Mouse (Mus musculus) kidney, adult 11 months (tissue): ENCODE data around the gene Medag.

Experiments used
- DNase-seq: peaks from one replicate; pipeline ENCODE4 v3.0.0; 2022

The Medag gene

DNA sequence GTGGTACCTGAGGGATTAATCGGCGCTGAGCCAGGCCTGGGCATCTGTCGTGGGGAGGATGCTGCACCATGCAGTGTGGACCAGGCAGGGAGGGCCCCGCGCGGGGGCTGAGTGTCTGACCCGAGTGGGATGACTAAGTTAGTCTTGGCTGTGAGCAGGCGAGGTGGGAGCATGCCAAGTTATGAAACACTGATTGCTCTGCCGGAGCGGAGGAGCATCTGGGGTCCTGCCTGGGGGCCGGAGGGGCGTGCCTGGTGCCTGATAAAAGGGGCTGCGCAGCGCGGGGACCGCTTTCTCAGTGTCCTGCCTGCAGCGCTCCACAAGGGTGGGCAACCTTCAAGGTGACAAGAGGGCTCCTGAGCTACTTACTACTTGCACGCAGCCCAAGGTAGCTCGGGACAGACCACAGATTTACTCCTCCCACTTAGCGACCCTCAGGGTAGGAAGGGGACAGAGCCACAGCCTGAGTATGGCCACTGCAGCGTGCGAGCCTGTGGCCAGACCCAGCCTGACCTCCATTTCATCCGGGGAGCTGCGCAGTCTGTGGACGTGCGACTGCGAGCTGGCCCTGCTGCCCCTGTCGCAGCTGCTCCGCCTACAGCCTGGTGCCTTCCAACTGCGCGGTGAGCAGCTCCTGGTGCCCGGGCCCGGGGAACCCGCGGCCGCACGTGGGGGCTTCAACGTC, at the start of gene Medag:
Medag (plus strand) TSS at position 241 of the 685 bp plus-strand sequence.
- peak; percentile 18 for DNase-seq

- DNase-seq: no peak
These were observed 48.9 kb upstream of the Medag start for GRCm38 (mm10) chr5:149362626-149363025.

DNA sequence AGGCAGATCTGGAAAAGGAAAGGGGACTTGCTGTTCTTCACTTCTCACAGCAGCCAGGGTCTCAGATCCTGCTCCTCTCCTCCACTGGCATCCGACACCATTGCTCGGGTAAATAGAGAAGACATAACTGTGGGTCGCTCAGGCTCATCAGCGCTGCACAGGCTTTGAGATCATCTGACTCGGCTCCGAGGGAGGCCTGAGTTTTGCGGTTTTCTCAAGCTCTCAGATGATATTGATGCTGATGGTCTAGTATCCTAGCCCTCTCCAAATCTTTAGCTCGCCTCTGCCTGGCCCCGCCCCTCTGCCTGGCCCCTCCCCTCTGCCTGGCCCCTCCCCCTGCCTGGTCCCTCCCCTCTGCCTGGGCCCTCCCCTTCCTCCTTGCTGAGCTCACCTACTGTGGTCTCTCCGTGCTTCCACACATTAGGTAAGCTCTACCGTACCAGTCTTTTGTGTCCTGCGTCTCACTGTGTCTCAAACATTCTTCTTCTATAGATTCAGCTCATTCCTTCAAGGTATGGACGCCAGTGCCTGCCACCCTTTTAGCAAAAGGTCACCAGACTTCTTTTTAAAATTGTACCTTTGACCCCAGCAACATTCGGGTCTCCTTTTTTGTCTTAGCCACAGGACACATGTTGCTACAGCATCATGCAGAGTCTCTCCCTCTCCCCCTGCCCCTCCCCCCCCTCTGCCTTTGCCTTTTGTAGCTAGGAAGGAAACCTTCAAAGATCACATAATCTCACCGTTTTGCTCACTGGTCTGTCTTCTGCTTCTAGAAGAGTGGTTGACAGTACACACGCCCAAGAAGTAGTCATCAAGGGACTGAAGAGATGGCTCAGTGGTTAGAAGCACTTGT, 47.4 kb upstream of the Medag start:
- DNase-seq: no peak

GRCm38 (mm10) chr5:149367011-149367410, 44.5 kb upstream of the Medag start:
- DNase-seq: no peak

- DNase-seq: no peak
These were observed 43.7 kb upstream of the Medag start for GRCm38 (mm10) chr5:149367544-149368466.

- no peak for DNase-seq
These were observed 42.8 kb upstream of the Medag start for GRCm38 (mm10) chr5:149368575-149369312.

DNA sequence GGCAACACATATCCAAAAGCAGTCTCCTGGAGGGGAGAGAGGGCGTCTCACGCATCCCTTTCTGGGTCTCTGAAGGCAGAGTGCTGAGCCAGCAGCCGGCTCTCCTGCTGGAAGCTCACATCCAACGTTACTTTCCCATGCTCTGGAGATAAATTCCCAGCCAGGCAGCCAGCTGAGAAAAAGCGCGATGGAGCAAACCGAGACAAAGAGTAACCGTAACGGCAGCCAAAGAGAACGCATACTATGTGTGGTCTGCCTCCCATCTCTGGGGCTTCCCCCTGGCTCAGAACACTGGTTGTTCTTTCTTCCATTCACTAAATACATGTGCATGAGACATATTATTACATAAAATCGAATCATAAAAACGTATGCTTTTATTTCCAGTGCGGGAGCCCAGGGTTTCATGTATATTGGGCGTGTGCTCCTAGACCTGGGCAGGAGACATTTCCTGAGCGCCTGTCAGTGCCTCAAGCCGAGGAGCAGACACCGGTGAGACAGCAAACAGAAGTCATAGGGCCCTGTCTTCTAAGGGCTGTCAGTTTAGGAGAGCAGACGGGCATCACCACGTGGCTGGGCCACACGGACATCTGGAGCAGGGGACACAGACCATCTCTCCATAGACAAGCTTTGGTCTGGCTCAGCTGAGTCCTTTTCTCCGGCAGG, 42.0 kb upstream of the Medag start:
- no peak for DNase-seq

DNA sequence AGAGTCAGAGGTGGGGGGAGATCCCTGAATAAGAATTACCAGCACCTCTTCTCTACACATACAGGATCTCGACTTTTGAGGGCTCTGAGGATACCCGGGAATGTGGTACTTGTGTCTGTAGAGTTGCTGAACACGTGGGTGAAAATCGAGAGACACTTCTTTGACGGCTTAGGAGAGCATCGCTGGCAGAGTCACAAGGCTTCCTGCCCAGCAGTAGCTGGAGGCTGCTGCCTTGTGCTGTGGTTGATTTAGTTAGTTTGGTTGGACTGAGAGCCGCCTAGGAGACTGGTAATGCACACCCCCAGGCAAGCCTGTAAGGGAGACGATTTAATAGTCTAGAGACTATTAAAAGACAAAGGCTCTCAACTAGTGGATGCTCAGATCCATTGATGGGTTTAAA, 39.5 kb upstream of the Medag start:
- no peak for DNase-seq

DNA sequence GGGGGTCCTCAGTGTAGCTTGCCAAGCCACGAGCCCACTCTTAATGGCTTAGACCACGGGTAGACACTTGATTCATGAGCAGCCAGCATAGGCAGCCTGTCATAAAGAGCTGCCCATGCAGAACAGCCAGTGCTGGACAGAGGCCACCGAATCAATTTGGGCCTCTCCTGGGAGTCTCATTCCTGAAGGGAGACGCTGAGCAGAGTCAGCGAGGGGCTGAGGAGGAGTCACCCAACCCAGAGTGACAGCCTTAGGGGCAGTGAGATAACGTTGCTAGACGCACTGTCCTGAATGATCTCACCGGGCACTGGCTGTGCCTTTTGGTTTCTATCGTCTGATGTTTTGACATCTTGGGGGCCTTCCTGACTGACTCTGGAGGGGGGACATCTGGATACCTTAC, 38.3 kb upstream of the Medag start:
- DNase-seq: no peak

- no peak for DNase-seq
These were observed 37.5 kb upstream of the Medag start for GRCm38 (mm10) chr5:149374026-149374425.

GRCm38 (mm10) chr5:149375074-149375888, 36.3 kb upstream of the Medag start:
- no peak for DNase-seq

- peak; percentile 66 for DNase-seq
These were observed 35.7 kb upstream of the Medag start for GRCm38 (mm10) chr5:149375889-149376212.

GRCm38 (mm10) chr5:149376367-149376766, 35.2 kb upstream of the Medag start:
- no peak for DNase-seq

- no peak for DNase-seq
These were observed 34.3 kb upstream of the Medag start for GRCm38 (mm10) chr5:149377253-149377652.

DNA sequence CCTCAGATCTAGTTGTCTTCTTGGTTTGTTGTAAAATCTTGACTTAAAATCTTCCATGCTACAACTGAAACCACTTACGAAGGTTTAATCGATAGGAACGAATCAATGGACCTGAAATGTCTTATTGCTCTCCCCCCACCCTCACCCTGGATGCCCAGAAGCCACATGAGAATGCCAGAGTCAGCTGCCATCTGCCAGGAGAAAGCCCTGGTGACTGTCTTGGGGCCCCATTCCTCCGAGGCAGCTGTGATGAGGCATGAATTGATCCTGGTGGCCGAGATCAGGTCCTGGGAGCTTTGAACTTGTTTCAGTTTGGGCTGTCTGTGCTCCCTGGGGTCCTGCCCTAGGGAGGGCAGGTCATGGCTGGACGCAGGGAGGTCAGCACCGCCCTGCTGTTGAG, 33.0 kb upstream of the Medag start:
- no peak for DNase-seq

- no peak for DNase-seq
These were observed 32.3 kb upstream of the Medag start for GRCm38 (mm10) chr5:149379131-149379784.

- DNase-seq: no peak
These were observed 31.7 kb upstream of the Medag start for GRCm38 (mm10) chr5:149379861-149380260.

DNA sequence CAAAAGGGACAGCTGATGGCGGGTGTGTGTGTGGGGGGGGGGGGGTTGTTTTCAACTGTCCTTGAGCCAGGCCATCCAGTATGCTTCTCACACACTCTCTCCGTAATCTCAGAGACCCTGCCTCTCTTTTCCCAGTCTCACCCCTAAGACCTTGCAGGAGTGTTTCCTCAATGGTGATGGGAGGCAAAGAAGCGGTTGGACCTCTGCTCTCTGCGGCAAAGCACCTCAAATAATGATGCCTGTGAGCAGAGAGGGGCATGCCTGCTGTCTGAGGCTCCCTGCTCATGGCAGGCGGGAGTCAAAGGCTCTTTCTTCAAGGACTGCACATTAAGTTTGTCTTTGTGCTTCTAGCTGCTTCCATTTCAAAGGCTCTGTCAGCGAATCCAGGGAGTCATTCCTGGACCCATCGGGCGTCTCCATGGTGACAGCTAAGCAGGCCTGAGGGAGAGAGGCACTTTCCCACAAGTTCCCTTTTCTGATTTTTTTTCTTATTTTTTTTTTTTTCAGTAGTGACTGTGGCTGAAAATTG, 31.1 kb upstream of the Medag start:
- DNase-seq: no peak

- DNase-seq: no peak
These were observed 29.6 kb upstream of the Medag start for GRCm38 (mm10) chr5:149381948-149382347.

- DNase-seq: no peak
These were observed 28.9 kb upstream of the Medag start for GRCm38 (mm10) chr5:149382601-149383000.
